ENCODE assay signal across 22 mouse cellular contexts in the genomic region with DNA sequence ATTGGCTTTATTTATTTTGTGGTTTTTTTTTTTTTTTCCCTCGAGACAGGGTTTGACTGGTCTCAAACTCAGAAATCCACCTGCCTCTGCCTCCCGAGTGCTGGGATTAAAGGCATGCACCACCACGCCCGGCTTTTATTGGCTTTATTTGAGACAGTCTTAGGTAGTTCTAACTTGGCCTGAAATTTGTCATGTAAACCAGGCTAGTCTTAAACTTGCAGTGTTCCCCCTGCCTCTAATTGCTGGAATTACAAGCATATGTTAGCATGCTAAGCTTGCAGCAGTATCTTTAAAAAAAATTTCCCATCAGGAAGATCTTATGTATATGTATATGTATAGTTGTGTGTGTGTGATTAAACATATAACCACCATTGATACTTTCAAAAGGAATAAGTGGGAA. TPM values are rescaled to one million over a fixed set of nuclear protein-coding genes. Genes with fewer than 3 reads are reported as not detected.
A peak's percentile ranks its signal among the peaks of the same experiment; 100 is the strongest.
DNase-seq lines count a peak whose midpoint lies in the region; ATAC-seq and TF ChIP-seq lines count a peak whose summit lies in the region.
"Had no signal": no experiment of that assay in that cellular context is flagged by ENCODE, and none has a peak within 500 bp of the region (broad histone marks: within the 10 kb centered on the region; RNA-seq: fewer than 3 reads in every experiment).

No protein-coding gene starts in this region.

- H3K27me3 ChIP-seq in kidney, postnatal 0 days (ENCODE audit: insufficient read depth, low read length): no peaks in the 10 kb centered on the region
- no peaks in the 10 kb centered on the region for H3K27me3 ChIP-seq in midbrain, postnatal 0 days (ENCODE audit: insufficient read depth, low read length)
- no peaks in the 10 kb centered on the region for H3K27me3 ChIP-seq in midbrain, embryonic 13.5 days
- no peaks in the 10 kb centered on the region for H3K27me3 ChIP-seq in stomach, postnatal 0 days (ENCODE audit: control insufficient read depth, insufficient read depth, low read length)
- H3K27me3 ChIP-seq: forebrain, embryonic 12.5 days; limb, embryonic 13.5 days; Patski had no signal

- no peak for ATAC-seq in CD4-positive, CD25-positive, alpha-beta regulatory T cell, adult 4 months
- no peak for ATAC-seq in kidney, postnatal 0 days (replicated peaks; ENCODE audit: low FRiP score, low read depth)
- ATAC-seq in midbrain, postnatal 0 days (ENCODE audit: low FRiP score): no peak
- ATAC-seq in midbrain, embryonic 13.5 days: no peak
- no peak for ATAC-seq in stomach, postnatal 0 days (ENCODE audit: low FRiP score, low TSS enrichment)
- ATAC-seq: activated CD4-positive, CD25-positive, alpha-beta regulatory T cell, adult 4 months; Patski had no signal

- WGBS in kidney, postnatal 0 days: 73% methylated on average over 4 of the region's 4 CpGs
- WGBS in midbrain, postnatal 0 days: 89% methylated on average over 4 of the region's 4 CpGs
- WGBS in midbrain, embryonic 13.5 days: 89% methylated on average over 4 of the region's 4 CpGs
- WGBS in stomach, postnatal 0 days: 53% methylated on average over 4 of the region's 4 CpGs

- TF ChIP-seq EP300 in stomach, postnatal 0 days (optimal IDR thresholded peaks at IDR 0.05): no peak

- no peak overlapping the region for H3K9ac ChIP-seq in kidney, postnatal 0 days (ENCODE audit: low read depth, low read length)
- no peak overlapping the region for H3K9ac ChIP-seq in midbrain, postnatal 0 days (replicated peaks; ENCODE audit: low read length, poor library complexity, severe bottlenecking)
- H3K9ac ChIP-seq in midbrain, embryonic 13.5 days (replicated peaks): no peak overlapping the region
- H3K9ac ChIP-seq in stomach, postnatal 0 days (ENCODE audit: low read length): no peak overlapping the region
- H3K9ac ChIP-seq: forebrain, embryonic 12.5 days; limb, embryonic 13.5 days had no signal

- H3K4me1 ChIP-seq in kidney, postnatal 0 days (replicated peaks; ENCODE audit: insufficient read depth, low read length): peaks cover 7% of the 10 kb centered on the region; the same call in 1 of the 2 replicates
- peaks cover 8% of the 10 kb centered on the region for H3K4me1 ChIP-seq in midbrain, postnatal 0 days (ENCODE audit: insufficient read depth, low read length)
- peaks cover 24% of the 10 kb centered on the region for H3K4me1 ChIP-seq in midbrain, embryonic 13.5 days (replicated peaks)
- H3K4me1 ChIP-seq in stomach, postnatal 0 days (replicated peaks; ENCODE audit: control insufficient read depth, insufficient read depth): peaks cover 3% of the 10 kb centered on the region; the same call in 1 of the 2 replicates

- H3K36me3 ChIP-seq in kidney, postnatal 0 days (ENCODE audit: insufficient read depth, low read length): peaks cover 67% of the 10 kb centered on the region
- H3K36me3 ChIP-seq in midbrain, postnatal 0 days (ENCODE audit: insufficient read depth, low read length): peaks cover 59% of the 10 kb centered on the region
- peaks cover 73% of the 10 kb centered on the region for H3K36me3 ChIP-seq in midbrain, embryonic 13.5 days
- H3K36me3 ChIP-seq in stomach, postnatal 0 days (ENCODE audit: control insufficient read depth, insufficient read depth, low read length): peaks cover 38% of the 10 kb centered on the region

- TF ChIP-seq CTCF in kidney, postnatal 0 days (IDR thresholded peaks at IDR 0.05; ENCODE audit: low read depth): peak; percentile 32; the same call in 1 of the 2 replicates
- TF ChIP-seq CTCF in midbrain, postnatal 0 days (IDR thresholded peaks at IDR 0.05): peak; percentile 49
- peak; percentile 26; the same call in 1 of the 2 replicates for TF ChIP-seq CTCF in stomach, postnatal 0 days (IDR thresholded peaks at IDR 0.05; ENCODE audit: low read depth)

- no peak overlapping the region for H3K4me2 ChIP-seq in kidney, postnatal 0 days (ENCODE audit: low read length)
- H3K4me2 ChIP-seq in midbrain, postnatal 0 days (ENCODE audit: low read depth, low read length, poor library complexity, severe bottlenecking): no peak overlapping the region
- no peak overlapping the region for H3K4me2 ChIP-seq in midbrain, embryonic 13.5 days (replicated peaks)
- H3K4me2 ChIP-seq in stomach, postnatal 0 days (replicated peaks; ENCODE audit: low read depth): no peak overlapping the region
- H3K4me2 ChIP-seq: forebrain, embryonic 12.5 days; limb, embryonic 13.5 days had no signal

- no peaks in the 10 kb centered on the region for H3K9me3 ChIP-seq in kidney, postnatal 0 days (replicated peaks; ENCODE audit: low read length)
- H3K9me3 ChIP-seq in midbrain, postnatal 0 days (ENCODE audit: low read length): no peaks in the 10 kb centered on the region
- H3K9me3 ChIP-seq in midbrain, embryonic 13.5 days: no peaks in the 10 kb centered on the region
- no peaks in the 10 kb centered on the region for H3K9me3 ChIP-seq in stomach, postnatal 0 days (ENCODE audit: control insufficient read depth, low read length)
- H3K9me3 ChIP-seq: forebrain, embryonic 12.5 days; limb, embryonic 13.5 days had no signal

- H3K27ac ChIP-seq in kidney, postnatal 0 days: no peak overlapping the region
- no peak overlapping the region for H3K27ac ChIP-seq in midbrain, postnatal 0 days (ENCODE audit: low read depth, low read length)
- no peak overlapping the region for H3K27ac ChIP-seq in midbrain, embryonic 13.5 days
- H3K27ac ChIP-seq in stomach, postnatal 0 days (replicated peaks): no peak overlapping the region; the same call in 1 of the 2 replicates
- H3K27ac ChIP-seq: forebrain, embryonic 12.5 days; limb, embryonic 13.5 days had no signal

- H3K4me3 ChIP-seq in kidney, postnatal 0 days (replicated peaks; ENCODE audit: low read depth, low read length): no peak overlapping the region
- H3K4me3 ChIP-seq in midbrain, postnatal 0 days (ENCODE audit: low read depth, low read length): no peak overlapping the region
- H3K4me3 ChIP-seq in midbrain, embryonic 13.5 days (replicated peaks): no peak overlapping the region
- H3K4me3 ChIP-seq in stomach, postnatal 0 days (ENCODE audit: low read depth, low read length): no peak overlapping the region
- H3K4me3 ChIP-seq: forebrain, embryonic 12.5 days; limb, embryonic 13.5 days; myocyte had no signal

- DNase-seq in CD4-positive, CD25-positive, alpha-beta regulatory T cell, adult 2 months (ENCODE audit: low read depth, low spot score): peak; percentile 38
- DNase-seq in kidney, postnatal 0 days (ENCODE audit: low spot score): peak; percentile 52
- no peak for DNase-seq in kidney, adult 18-20 months
- no peak for DNase-seq in midbrain, postnatal 0 days (ENCODE audit: low spot score)
- DNase-seq in stomach, postnatal 0 days (ENCODE audit: low spot score): no peak
- DNase-seq in kidney, postnatal 25 days: no peak
- DNase-seq: adrenal gland, postnatal 14 days; cerebellum, adult 11 months; cerebellum, postnatal 10 days; embryo, embryonic 11 days; gastrocnemius, postnatal 36 days; kidney, adult 9 months; lung, postnatal 4 days; right cerebral cortex, postnatal 14 days; spleen, adult 18-20 months had no signal

RNA-seq across cellular contexts. Expression of gene Eif4g1, which starts 8.6 kb away (rescaled TPM):
- 10 to 100 TPM; 56.0 to 66.6 TPM for polyA plus RNA-seq in CD4-positive, CD25-positive, alpha-beta regulatory T cell, adult 4 months (2017; shearing (Covaris generic))
- polyA plus RNA-seq in kidney, postnatal 0 days (2015; fragmentation: Nextera tagmentation; extraction: Ambion mirVana): 115 and 119 TPM in 2 replicates
- total RNA-seq in midbrain, postnatal 0 days (2014; rRNA removed): 403 and 430 TPM in 2 replicates
- polyA plus RNA-seq in midbrain, postnatal 0 days (2015; fragmentation: Nextera tagmentation; extraction: Ambion mirVana): 102 and 118 TPM in 2 replicates
- 148 and 162 TPM in 2 replicates for polyA plus RNA-seq in midbrain, embryonic 13.5 days (2015; fragmentation: Nextera tagmentation; extraction: Ambion mirVana)
- polyA plus RNA-seq in stomach, postnatal 0 days (2015; fragmentation: Nextera tagmentation; extraction: Ambion mirVana): 83.8 and 86.1 TPM in 2 replicates

RNA-seq across cellular contexts. Expression of gene Fam131a, which starts 16.3 kb away (rescaled TPM):
- polyA plus RNA-seq in CD4-positive, CD25-positive, alpha-beta regulatory T cell, adult 4 months (2017; shearing (Covaris generic)): under 1 TPM; 0.34 to 0.59 TPM
- 6.4 and 6.9 TPM in 2 replicates for polyA plus RNA-seq in kidney, postnatal 0 days (2015; fragmentation: Nextera tagmentation; extraction: Ambion mirVana)
- total RNA-seq in midbrain, postnatal 0 days (2014; rRNA removed): 152 and 173 TPM in 2 replicates
- polyA plus RNA-seq in midbrain, postnatal 0 days (2015; fragmentation: Nextera tagmentation; extraction: Ambion mirVana): 70.9 and 75.9 TPM in 2 replicates
- 35.7 and 37.3 TPM in 2 replicates for polyA plus RNA-seq in midbrain, embryonic 13.5 days (2015; fragmentation: Nextera tagmentation; extraction: Ambion mirVana)
- polyA plus RNA-seq in stomach, postnatal 0 days (2015; fragmentation: Nextera tagmentation; extraction: Ambion mirVana): 6.7 and 7.0 TPM in 2 replicates

RNA-seq across cellular contexts. Expression of gene Psmd2, which starts 25.2 kb away (rescaled TPM):
- 100 to 1,000 TPM; 179 to 222 TPM for polyA plus RNA-seq in CD4-positive, CD25-positive, alpha-beta regulatory T cell, adult 4 months (2017; shearing (Covaris generic))
- polyA plus RNA-seq in kidney, postnatal 0 days (2015; fragmentation: Nextera tagmentation; extraction: Ambion mirVana): 212 and 246 TPM in 2 replicates
- total RNA-seq in midbrain, postnatal 0 days (2014; rRNA removed): 201 and 235 TPM in 2 replicates
- 311 and 316 TPM in 2 replicates for polyA plus RNA-seq in midbrain, postnatal 0 days (2015; fragmentation: Nextera tagmentation; extraction: Ambion mirVana)
- polyA plus RNA-seq in midbrain, embryonic 13.5 days (2015; fragmentation: Nextera tagmentation; extraction: Ambion mirVana): 380 and 394 TPM in 2 replicates
- polyA plus RNA-seq in stomach, postnatal 0 days (2015; fragmentation: Nextera tagmentation; extraction: Ambion mirVana): 172 and 177 TPM in 2 replicates

RNA-seq across cellular contexts. Expression of gene Polr2h, which starts 40.8 kb away (rescaled TPM):
- 10 to 100 TPM; 59.3 to 62.4 TPM for polyA plus RNA-seq in CD4-positive, CD25-positive, alpha-beta regulatory T cell, adult 4 months (2017; shearing (Covaris generic))
- polyA plus RNA-seq in kidney, postnatal 0 days (2015; fragmentation: Nextera tagmentation; extraction: Ambion mirVana): 98.6 and 105 TPM in 2 replicates
- total RNA-seq in midbrain, postnatal 0 days (2014; rRNA removed): 40.0 and 40.3 TPM in 2 replicates
- polyA plus RNA-seq in midbrain, postnatal 0 days (2015; fragmentation: Nextera tagmentation; extraction: Ambion mirVana): 72.3 and 84.6 TPM in 2 replicates
- 86.3 and 87.9 TPM in 2 replicates for polyA plus RNA-seq in midbrain, embryonic 13.5 days (2015; fragmentation: Nextera tagmentation; extraction: Ambion mirVana)
- 59.5 and 60.4 TPM in 2 replicates for polyA plus RNA-seq in stomach, postnatal 0 days (2015; fragmentation: Nextera tagmentation; extraction: Ambion mirVana)

RNA-seq across cellular contexts. Expression of gene Clcn2, which starts 40.8 kb away (rescaled TPM):
- 1 to 10 TPM; 1.4 to 1.7 TPM for polyA plus RNA-seq in CD4-positive, CD25-positive, alpha-beta regulatory T cell, adult 4 months (2017; shearing (Covaris generic))
- 10.2 and 10.7 TPM in 2 replicates for polyA plus RNA-seq in kidney, postnatal 0 days (2015; fragmentation: Nextera tagmentation; extraction: Ambion mirVana)
- total RNA-seq in midbrain, postnatal 0 days (2014; rRNA removed): 61.9 and 69.4 TPM in 2 replicates
- polyA plus RNA-seq in midbrain, postnatal 0 days (2015; fragmentation: Nextera tagmentation; extraction: Ambion mirVana): 21.1 and 21.9 TPM in 2 replicates
- 20.6 and 32.0 TPM in 2 replicates for polyA plus RNA-seq in midbrain, embryonic 13.5 days (2015; fragmentation: Nextera tagmentation; extraction: Ambion mirVana)
- 8.4 and 10.7 TPM in 2 replicates for polyA plus RNA-seq in stomach, postnatal 0 days (2015; fragmentation: Nextera tagmentation; extraction: Ambion mirVana)

Comparison
In these comparisons a context has a peak if more than half of its experiments do, and no peak if none do; other contexts are left out.
1. DNase-seq: peak in CD4-positive, CD25-positive, alpha-beta regulatory T cell, adult 2 months (single experiment) and kidney, postnatal 0 days (single experiment); none in kidney, adult 18-20 months (single experiment), midbrain, postnatal 0 days (single experiment), stomach, postnatal 0 days (single experiment) and kidney, postnatal 25 days (0 of 2).
2. Peak in every context shown above with its lines, with median percentiles within 50 percentile points of each other: CTCF ChIP-seq.